Mouse (Mus musculus) splenic B cell, adult 2 months (primary cell): ENCODE measurements around the gene Fdx1l.

Experiments
- DNase-seq: peaks from one replicate; pipeline ENCODE4 v3.0.0-alpha.2; 2011; ENCODE audit warnings: low read depth, low spot score
- H3K27me3 ChIP-seq: 2 replicates; pipeline ENCODE4 v1.6.1; 2012; ENCODE audit warnings: mild to moderate bottlenecking, low read length, moderate library complexity, mixed read lengths; ENCODE audit not compliant: control insufficient read depth, poor library complexity, insufficient read depth, severe bottlenecking
- H3K36me3 ChIP-seq: 2 replicates; pipeline ENCODE4 v1.6.1; 2012; ENCODE audit warnings: mild to moderate bottlenecking, low read length, moderate library complexity, mixed read lengths; ENCODE audit not compliant: control insufficient read depth, poor library complexity, insufficient read depth, severe bottlenecking

The Fdx1l gene

GRCm38 (mm10) chr9:21073044-21073840 lies at the start of gene Fdx1l, which contains the start of gene Gm49373:
Gene Fdx1l, minus strand, starts transcription at chr9:21073614.
Gene Gm49373, minus strand, starts transcription at chr9:21073096.
- peaks cover 2% of the 10 kb centered on the region; the same call in 1 of the 2 replicates for H3K36me3 ChIP-seq
- peak; percentile 87 for DNase-seq
- H3K27me3 ChIP-seq: no peaks in the 10 kb centered on the region

GRCm38 (mm10) chr9:21121483-21121882 lies 48.1 kb upstream of the Fdx1l start:
- H3K27me3 ChIP-seq: no peaks in the 10 kb centered on the region
- no peak for DNase-seq
- peaks cover 20% of the 10 kb centered on the region for H3K36me3 ChIP-seq

GRCm38 (mm10) chr9:21117073-21117472 lies 43.7 kb upstream of the Fdx1l start:
- no peak for DNase-seq
- H3K36me3 ChIP-seq: peaks cover 7% of the 10 kb centered on the region
- no peaks in the 10 kb centered on the region for H3K27me3 ChIP-seq

GRCm38 (mm10) chr9:21115105-21115504 lies 41.7 kb upstream of the Fdx1l start:
- no peak for DNase-seq
- Histone ChIP-seq H3K27me3 (no peaks in the 10 kb centered on the region), H3K36me3 (peaks cover 3% of the 10 kb centered on the region; the same call in 1 of the 2 replicates)

GRCm38 (mm10) chr9:21114190-21114589 lies 40.8 kb upstream of the Fdx1l start:
- peaks cover 3% of the 10 kb centered on the region; the same call in 1 of the 2 replicates for H3K36me3 ChIP-seq
- DNase-seq: no peak
- H3K27me3 ChIP-seq: no peaks in the 10 kb centered on the region

GRCm38 (mm10) chr9:21113751-21114150 lies 40.3 kb upstream of the Fdx1l start:
- H3K36me3 ChIP-seq: peaks cover 3% of the 10 kb centered on the region; the same call in 1 of the 2 replicates
- no peaks in the 10 kb centered on the region for H3K27me3 ChIP-seq
- no peak for DNase-seq

GRCm38 (mm10) chr9:21107607-21108237 lies 34.3 kb upstream of the Fdx1l start:
- DNase-seq: no peak
- Histone ChIP-seq H3K27me3 (no peaks in the 10 kb centered on the region), H3K36me3 (peaks cover 4% of the 10 kb centered on the region)

- no peak for DNase-seq
- Histone ChIP-seq H3K27me3 (no peaks in the 10 kb centered on the region), H3K36me3 (peaks cover 4% of the 10 kb centered on the region)
These were observed 32.5 kb upstream of the Fdx1l start for GRCm38 (mm10) chr9:21105760-21106564.

- no peak for DNase-seq
- peaks cover 4% of the 10 kb centered on the region for H3K36me3 ChIP-seq
- H3K27me3 ChIP-seq: no peaks in the 10 kb centered on the region
These were observed 31.4 kb upstream of the Fdx1l start for GRCm38 (mm10) chr9:21104814-21105213.

- Histone ChIP-seq H3K27me3 (no peaks in the 10 kb centered on the region), H3K36me3 (peaks cover 4% of the 10 kb centered on the region)
- no peak for DNase-seq
These were observed 28.7 kb upstream of the Fdx1l start for GRCm38 (mm10) chr9:21102076-21102475.

- no peak for DNase-seq
- H3K27me3 ChIP-seq: no peaks in the 10 kb centered on the region
- peaks cover 4% of the 10 kb centered on the region for H3K36me3 ChIP-seq
These were observed 27.2 kb upstream of the Fdx1l start for GRCm38 (mm10) chr9:21100447-21101161.

- Histone ChIP-seq H3K36me3 (no peaks in the 10 kb centered on the region), H3K27me3 (no peaks in the 10 kb centered on the region)
- no peak for DNase-seq
These were observed 24.4 kb upstream of the Fdx1l start for GRCm38 (mm10) chr9:21097793-21098192.

- Histone ChIP-seq H3K27me3 (no peaks in the 10 kb centered on the region), H3K36me3 (no peaks in the 10 kb centered on the region)
- DNase-seq: no peak
These were observed 22.5 kb upstream of the Fdx1l start for GRCm38 (mm10) chr9:21095958-21096357.

GRCm38 (mm10) chr9:21093423-21093822 lies 20.0 kb upstream of the Fdx1l start:
- DNase-seq: no peak
- H3K27me3 ChIP-seq: no peaks in the 10 kb centered on the region
- H3K36me3 ChIP-seq: no peaks in the 10 kb centered on the region; the same call in 1 of the 2 replicates
